Mouse (Mus musculus) small intestine, adult 2 months (tissue): ENCODE measurements around the gene Syp. TPM values are rescaled to one million over a fixed set of nuclear protein-coding genes. Genes with fewer than 3 reads are reported as not detected.
A peak's percentile ranks its signal among the peaks of the same experiment; 100 is the strongest.

Experiments used
- H3K27ac ChIP-seq: fragments of 200-500 bp; 2 replicates; pipeline ENCODE4 v1.5.1; 2012; ENCODE audit warnings: low read depth, low read length, control low read depth, inconsistent platforms; ENCODE audit not compliant: insufficient read depth
- H3K27me3 ChIP-seq: fragments of 200-500 bp; 2 replicates; pipeline ENCODE4 v1.6.1; 2012; ENCODE audit warnings: mild to moderate bottlenecking, moderate library complexity, low read length, inconsistent platforms; ENCODE audit not compliant: control insufficient read depth, insufficient read depth
- H3K36me3 ChIP-seq: fragments of 200-500 bp; 2 replicates; pipeline ENCODE4 v1.6.1; 2012; ENCODE audit warnings: mild to moderate bottlenecking, low read length, control low read depth, inconsistent platforms; ENCODE audit not compliant: control insufficient read depth, insufficient read depth
- H3K4me1 ChIP-seq: fragments of 200-500 bp; 2 replicates; pipeline ENCODE4 v1.6.1; 2012; ENCODE audit warnings: low read length, inconsistent platforms, mixed read lengths; ENCODE audit not compliant: control insufficient read depth, insufficient read depth, insufficient read length
- H3K4me3 ChIP-seq: fragments of 200-500 bp; 2 replicates; pipeline ENCODE4 v1.5.1; 2012; ENCODE audit warnings: low read depth, mild to moderate bottlenecking, control low read depth, inconsistent platforms, low read length, moderate library complexity
- CTCF ChIP-seq: fragments of 200-500 bp; IDR thresholded peaks from 2 replicates; pipeline ENCODE4 v1.5.1; 2012; ENCODE audit warnings: low read depth, mild to moderate bottlenecking, control low read depth, inconsistent platforms, low read length, moderate library complexity, mixed read lengths; ENCODE audit not compliant: insufficient replicate concordance, insufficient read length; ENCODE audit errors: extremely low read depth
- POLR2A ChIP-seq: fragments of 200-500 bp; IDR thresholded peaks from 2 replicates; pipeline ENCODE4 v1.6.1; 2012; ENCODE audit warnings: low read depth, mild to moderate bottlenecking, control low read depth, inconsistent platforms, low read length, moderate library complexity
- WGBS: fragments of 180-500 bp; shearing (Covaris S2); methylation state at CpG from one replicate; pipeline ENCODE4 v1.1.7; 2018; 5-methylcytosine and 5-hydroxymethylcytosine counted together
- polyA plus RNA-seq: library from polyadenylated mRNA; depleted of rRNA; stranded (reverse); fragments of >200 nt; gene quantifications from 2 replicates; pipeline ENCODE4 v1.2.3, GENCODE M21; 2012; rRNA removed

Syp gene
- polyA plus RNA-seq, result 2.4 and 3.2 TPM in 2 replicates

GRCm38 (mm10) chrX:7638401-7639091, at the start of gene Syp:
TSS of gene Syp (plus strand) at chrX:7638471.
- peak within 1 kb of the TSS; percentile 43 for H3K4me3 ChIP-seq
- no peak within 1 kb of the TSS for H3K27ac ChIP-seq
- TF ChIP-seq POLR2A (no peak), CTCF (no peak)
- H3K27me3 ChIP-seq, result no peaks in the 10 kb centered on the region; the same call in 1 of the 2 replicates
- peaks cover 1% of the 10 kb centered on the region; the same call in 1 of the 2 replicates for H3K4me1 ChIP-seq
- no peaks in the 10 kb centered on the region for H3K36me3 ChIP-seq
- WGBS, result 15% methylated on average over 29 of the region's 42 CpGs

GRCm38 (mm10) chrX:7595371-7595770, 42.9 kb upstream of the Syp start:
- no peak overlapping the region for H3K4me3 ChIP-seq
- no peak overlapping the region for H3K27ac ChIP-seq
- H3K27me3 ChIP-seq, result no peaks in the 10 kb centered on the region
- H3K36me3 ChIP-seq, result peaks cover 13% of the 10 kb centered on the region; the same call in 1 of the 2 replicates
- TF ChIP-seq POLR2A (no peak), CTCF (no peak)
- peaks cover 6% of the 10 kb centered on the region; the same call in 1 of the 2 replicates for H3K4me1 ChIP-seq
- WGBS, result 88% methylated on average over 9 of the region's 9 CpGs

GRCm38 (mm10) chrX:7604004-7604403, 34.3 kb upstream of the Syp start:
- no peak overlapping the region for H3K27ac ChIP-seq
- no peaks in the 10 kb centered on the region for H3K4me1 ChIP-seq
- no peak overlapping the region for H3K4me3 ChIP-seq
- no peaks in the 10 kb centered on the region for H3K27me3 ChIP-seq
- H3K36me3 ChIP-seq, result peaks cover 5% of the 10 kb centered on the region; the same call in 1 of the 2 replicates
- TF ChIP-seq CTCF, result no peak
- no peak for TF ChIP-seq POLR2A
- 89% methylated on average over 7 of the region's 7 CpGs for WGBS

GRCm38 (mm10) chrX:7604879-7605574, 33.2 kb upstream of the Syp start, which contains the start of gene Ccdc22:
TSS of gene Ccdc22 (minus strand) at chrX:7605517.
- Histone ChIP-seq H3K36me3 (peaks cover 2% of the 10 kb centered on the region; the same call in 1 of the 2 replicates), H3K27me3 (peaks cover 2% of the 10 kb centered on the region; the same call in 1 of the 2 replicates), H3K4me1 (0 out of 2 replicates have a peak, but pooled peaks cover 1% of the 10 kb centered on the region), H3K4me3 (peak within 1 kb of the TSS; percentile 88), H3K27ac (no peak within 1 kb of the TSS)
- TF ChIP-seq POLR2A (no peak), CTCF (no peak)
- WGBS, result 11% methylated on average over 28 of the region's 28 CpGs

GRCm38 (mm10) chrX:7605575-7605941, 32.7 kb upstream of the Syp start:
- Histone ChIP-seq H3K27ac (no peak overlapping the region), H3K36me3 (peaks cover 2% of the 10 kb centered on the region; the same call in 1 of the 2 replicates), H3K4me3 (no peak overlapping the region), H3K27me3 (peaks cover 3% of the 10 kb centered on the region; the same call in 1 of the 2 replicates), H3K4me1 (0 out of 2 replicates have a peak, but pooled peaks cover 3% of the 10 kb centered on the region)
- WGBS, result 16% methylated on average over 8 of the region's 8 CpGs
- TF ChIP-seq POLR2A, result no peak
- no peak for TF ChIP-seq CTCF

GRCm38 (mm10) chrX:7606783-7607182, 31.5 kb upstream of the Syp start, which contains the start of gene Cacna1f:
TSS of gene Cacna1f (plus strand) at chrX:7607083.
- H3K36me3 ChIP-seq, result 0 out of 2 replicates have a peak, but pooled peaks cover 2% of the 10 kb centered on the region
- no peak for TF ChIP-seq CTCF
- no peak within 1 kb of the TSS for H3K4me3 ChIP-seq
- 0 out of 2 replicates have a peak, but pooled peaks cover 3% of the 10 kb centered on the region for H3K4me1 ChIP-seq
- peaks cover 3% of the 10 kb centered on the region; the same call in 1 of the 2 replicates for H3K27me3 ChIP-seq
- H3K27ac ChIP-seq, result no peak within 1 kb of the TSS
- whole genome bisulfite sequencing, result 71% methylated on average over 6 of the region's 6 CpGs

- peaks cover 3% of the 10 kb centered on the region; the same call in 1 of the 2 replicates for H3K27me3 ChIP-seq
- peak overlapping the region; percentile 26; the same call in 1 of the 2 replicates for H3K4me3 ChIP-seq
- TF ChIP-seq POLR2A (no peak), CTCF (no peak)
- H3K4me1 ChIP-seq, result 0 out of 2 replicates have a peak, but pooled peaks cover 3% of the 10 kb centered on the region
- 15% methylated on average over 21 of the region's 21 CpGs for WGBS
- no peak overlapping the region for H3K27ac ChIP-seq
- no peaks in the 10 kb centered on the region for H3K36me3 ChIP-seq
These were observed 28.2 kb upstream of the Syp start for GRCm38 (mm10) chrX:7610035-7610434.
